28 mouse cellular contexts compared by ENCODE assay signal in the genomic region with DNA sequence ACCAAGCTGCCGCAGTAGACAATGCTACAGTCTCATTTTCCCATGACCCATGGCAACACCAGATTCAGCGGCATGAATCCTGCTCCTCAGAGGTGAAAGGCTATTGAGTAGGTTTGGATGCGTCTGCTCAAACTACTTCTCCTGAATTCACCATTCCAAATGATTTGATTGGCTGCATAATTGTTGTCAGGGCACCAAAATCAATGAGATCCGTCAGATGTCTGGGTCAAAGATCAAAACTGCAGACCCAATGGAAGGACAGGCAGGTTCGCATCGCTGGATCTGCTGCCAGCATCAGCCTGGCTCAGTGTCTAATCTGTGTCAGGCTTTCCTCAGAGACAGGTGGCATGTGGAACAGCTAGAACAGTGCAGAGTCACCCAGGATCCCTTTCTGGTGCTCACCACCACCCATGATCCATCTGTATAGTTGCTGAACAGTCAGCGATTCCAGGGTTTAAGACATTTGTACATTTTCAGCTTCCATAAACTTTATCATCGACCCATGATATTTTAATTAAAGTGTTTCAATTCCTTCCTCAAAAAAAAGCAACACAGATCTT. TPM values are rescaled to one million over a fixed set of nuclear protein-coding genes. Genes with fewer than 3 reads are reported as not detected.
A peak's percentile ranks its signal among the peaks of the same experiment; 100 is the strongest.
DNase-seq lines count a peak whose midpoint lies in the region; ATAC-seq lines count a peak whose summit lies in the region.
"Had no signal": no experiment of that assay in that cellular context is flagged by ENCODE, and none has a peak within 500 bp of the region (broad histone marks: within the 10 kb centered on the region; RNA-seq: fewer than 3 reads in every experiment).

No protein-coding gene starts in this region.

- DNase-seq in heart, postnatal 25 days (ENCODE audit: low spot score): no peak
- DNase-seq in layer of hippocampus, adult 8-10 months (ENCODE audit: low spot score in 2 of 2): peak; percentile 40 to 49
- DNase-seq in layer of hippocampus, postnatal 25 days (ENCODE audit: extremely low spot score in 1 of 2, low spot score in 1 of 2): no peak
- peak; percentile 66 for DNase-seq in brain, adult 2 months (ENCODE audit: low read depth, low spot score)
- peak; percentile 43 to 47 for DNase-seq in layer of hippocampus, postnatal 36 days
- no peak for DNase-seq in gastrocnemius, adult 18-20 months (ENCODE audit: low spot score)
- DNase-seq: adrenal gland, postnatal 10 days; adrenal gland, postnatal 36 days; B cell, adult 2 months; cerebellum, adult 11 months; cerebellum, adult 2 months; cerebellum, postnatal 10 days; cerebellum, postnatal 36 days; embryo, embryonic 11 days; gastrocnemius, postnatal 25 days; heart, adult 18-20 months; heart, postnatal 14 days had no signal

- intact Hi-C loops in heart, postnatal 25 days (cut with DNase I): no loop called here

- WGBS in heart, embryonic 15.5 days: 92% methylated on average over 8 of the region's 8 CpGs

- H3K27ac ChIP-seq in heart, embryonic 15.5 days: 0 out of 2 replicates have a peak overlapping the region, but pooled peaks have one; percentile 88
- H3K27ac ChIP-seq: embryonic facial prominence, embryonic 10.5 days; embryonic facial prominence, embryonic 13.5 days; hindbrain, embryonic 12.5 days had no signal

- peaks cover 35% of the 10 kb centered on the region for H3K4me1 ChIP-seq in heart, embryonic 15.5 days (replicated peaks)

- no peak for ATAC-seq in heart, embryonic 15.5 days (replicated peaks; ENCODE audit: insufficient number of reproducible peaks, insufficient read depth, low FRiP score, low read depth)
- ATAC-seq: forebrain, embryonic 15.5 days; Patski had no signal

- no peak overlapping the region for H3K4me3 ChIP-seq in heart, embryonic 15.5 days
- H3K4me3 ChIP-seq: embryonic facial prominence, embryonic 10.5 days; embryonic facial prominence, embryonic 13.5 days; erythroblast, embryonic 14.5 days; forebrain, embryonic 12.5 days; forebrain, embryonic 15.5 days; heart, embryonic 12.5 days; hindbrain, embryonic 12.5 days; hindbrain, embryonic 15.5 days had no signal

- H3K9ac ChIP-seq in heart, embryonic 15.5 days: no peak overlapping the region
- H3K9ac ChIP-seq: embryonic facial prominence, embryonic 13.5 days; forebrain, embryonic 12.5 days; forebrain, embryonic 15.5 days; heart, embryonic 12.5 days; hindbrain, embryonic 12.5 days; hindbrain, embryonic 15.5 days had no signal

- no peak overlapping the region for H3K4me2 ChIP-seq in heart, embryonic 15.5 days
- H3K4me2 ChIP-seq: embryonic facial prominence, embryonic 13.5 days; forebrain, embryonic 12.5 days; forebrain, embryonic 15.5 days; heart, embryonic 12.5 days; hindbrain, embryonic 12.5 days; hindbrain, embryonic 15.5 days had no signal

- no peaks in the 10 kb centered on the region for H3K36me3 ChIP-seq in heart, embryonic 15.5 days
- H3K36me3 ChIP-seq: embryonic facial prominence, embryonic 10.5 days; embryonic facial prominence, embryonic 13.5 days; forebrain, embryonic 12.5 days; forebrain, embryonic 15.5 days; G1E; heart, embryonic 12.5 days; hindbrain, embryonic 12.5 days; hindbrain, embryonic 15.5 days had no signal

- H3K27me3 ChIP-seq in heart, embryonic 15.5 days: no peaks in the 10 kb centered on the region
- H3K27me3 ChIP-seq: forebrain, embryonic 15.5 days; heart, embryonic 12.5 days; hindbrain, embryonic 12.5 days; hindbrain, embryonic 15.5 days had no signal

- no peaks in the 10 kb centered on the region for H3K9me3 ChIP-seq in heart, embryonic 15.5 days (replicated peaks)
- H3K9me3 ChIP-seq: embryonic facial prominence, embryonic 10.5 days; embryonic facial prominence, embryonic 13.5 days; forebrain, embryonic 12.5 days; forebrain, embryonic 15.5 days; G1E; hindbrain, embryonic 15.5 days had no signal

RNA-seq across cellular contexts. Expression of gene Vash1, which starts 27.1 kb away (rescaled TPM):
- polyA plus RNA-seq in heart, embryonic 15.5 days (2015; fragmentation: Nextera tagmentation; extraction: Ambion mirVana): 11.0 and 11.9 TPM in 2 replicates
- total RNA-seq in heart, postnatal 25 days (2021): 10 to 100 TPM; 19.4 to 21.0 TPM
- total RNA-seq in layer of hippocampus, adult 8-10 months (2022): 10 to 100 TPM; 32.8 to 42.2 (median 37.2) TPM
- 10 to 100 TPM; 46.1 to 55.2 TPM for total RNA-seq in layer of hippocampus, postnatal 25 days (2021)
- 10 to 100 TPM; 44.4 to 47.7 TPM for total RNA-seq in layer of hippocampus, postnatal 36 days (2021)
- total RNA-seq in gastrocnemius, adult 18-20 months (2021): 1 to 10 TPM; 3.4 to 5.0 TPM
- total RNA-seq: G1E had no signal
- polyA plus RNA-seq: erythroblast, embryonic 14.5 days; G1E had no signal

Comparison
In these comparisons a context has a peak if more than half of its experiments do, and no peak if none do; other contexts are left out.
1. DNase-seq: peak in layer of hippocampus, adult 8-10 months (2 of 2), brain, adult 2 months (single experiment) and layer of hippocampus, postnatal 36 days (2 of 2); none in heart, postnatal 25 days (single experiment), layer of hippocampus, postnatal 25 days (0 of 2) and gastrocnemius, adult 18-20 months (single experiment).